Mouse (Mus musculus) neural tube, embryonic 10.5 days (tissue): ENCODE measurements around the gene Myoz2.

ENCODE experiments used
- DNase-seq: peaks from one replicate; pipeline ENCODE4 v3.0.0-alpha.2; 2017; ENCODE audit warnings: low spot score; ENCODE audit errors: extremely low spot score

Gene Myoz2

DNA sequence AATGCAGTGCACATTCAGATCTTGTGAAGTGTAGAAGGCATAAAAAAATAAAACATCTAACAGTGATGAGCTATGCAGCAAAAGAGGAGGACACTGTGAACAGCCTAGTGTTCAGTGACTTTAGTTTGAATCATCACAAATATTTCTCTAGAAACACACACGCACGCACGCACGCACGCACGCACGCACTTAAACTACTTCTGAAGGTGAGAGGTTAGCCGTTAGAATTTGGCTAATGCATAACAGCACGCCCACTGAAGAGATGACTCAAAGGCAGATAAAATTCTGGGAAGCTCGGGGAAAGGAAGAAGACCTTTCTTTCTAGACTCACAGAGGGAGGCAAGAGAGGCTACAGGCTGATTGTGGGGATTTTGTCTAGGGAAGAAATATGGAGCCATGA is 27.4 kb downstream of the Myoz2 start:
- no peak for DNase-seq

DNA sequence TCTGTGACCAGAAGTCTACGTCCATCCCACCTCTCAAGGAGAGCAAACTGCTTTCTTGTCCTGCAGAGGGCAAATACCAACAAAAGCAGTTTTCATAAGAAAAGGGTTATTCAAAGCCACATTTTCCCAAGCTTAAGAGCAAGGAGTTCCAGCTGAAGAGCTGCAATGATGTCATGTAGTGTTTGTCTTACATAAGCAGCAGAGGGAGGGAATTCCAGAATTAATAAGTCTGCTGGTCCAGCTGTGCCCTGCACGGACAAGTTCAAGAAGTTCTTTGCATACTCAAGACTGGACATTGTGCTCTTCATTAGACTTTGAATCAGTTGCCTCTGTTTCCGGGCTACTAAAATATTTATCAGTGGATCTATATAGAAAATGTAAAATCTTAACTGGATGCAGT is 33.8 kb downstream of the Myoz2 start:
- DNase-seq = no peak

DNA sequence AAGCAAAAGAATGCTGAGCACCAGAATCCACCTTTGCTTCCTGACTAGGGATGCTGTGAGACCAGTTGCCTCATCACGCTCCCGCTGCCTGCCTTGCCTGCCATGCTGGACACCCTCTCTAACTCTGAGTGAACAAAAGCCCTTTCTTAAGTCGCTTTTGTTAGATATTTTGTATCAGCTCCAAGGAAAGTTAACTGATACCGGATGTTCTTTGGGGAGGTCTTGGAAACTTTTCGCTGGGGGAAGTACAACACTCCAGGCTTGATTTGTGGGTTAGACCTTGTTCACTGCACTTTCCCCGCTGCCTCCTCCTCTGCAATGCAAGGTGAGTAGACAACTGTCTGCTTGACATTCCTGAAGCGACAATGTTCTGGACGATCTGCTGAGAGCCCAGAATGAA is 36.3 kb downstream of the Myoz2 start:
- DNase-seq = no peak

DNA sequence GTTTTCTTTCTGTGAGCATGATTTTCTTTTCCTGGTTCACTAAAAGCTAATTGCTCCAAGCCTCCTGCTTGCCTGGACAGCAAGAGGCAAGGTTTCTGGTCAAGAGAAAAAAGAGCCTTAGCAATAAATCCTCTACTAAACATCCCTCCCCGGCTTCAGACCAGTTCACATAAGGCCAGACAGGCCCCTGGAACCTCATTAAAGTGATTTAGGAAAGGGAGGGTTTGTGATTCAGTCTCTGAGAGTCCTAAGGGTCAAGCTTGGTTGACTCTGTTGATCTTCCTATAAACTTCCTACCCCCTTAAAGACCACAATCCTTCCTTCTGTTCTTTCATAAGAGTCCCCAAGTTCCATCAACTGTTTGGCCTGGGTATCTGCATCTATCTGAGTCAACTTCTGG is 37.8 kb downstream of the Myoz2 start:
- no peak for DNase-seq

DNA sequence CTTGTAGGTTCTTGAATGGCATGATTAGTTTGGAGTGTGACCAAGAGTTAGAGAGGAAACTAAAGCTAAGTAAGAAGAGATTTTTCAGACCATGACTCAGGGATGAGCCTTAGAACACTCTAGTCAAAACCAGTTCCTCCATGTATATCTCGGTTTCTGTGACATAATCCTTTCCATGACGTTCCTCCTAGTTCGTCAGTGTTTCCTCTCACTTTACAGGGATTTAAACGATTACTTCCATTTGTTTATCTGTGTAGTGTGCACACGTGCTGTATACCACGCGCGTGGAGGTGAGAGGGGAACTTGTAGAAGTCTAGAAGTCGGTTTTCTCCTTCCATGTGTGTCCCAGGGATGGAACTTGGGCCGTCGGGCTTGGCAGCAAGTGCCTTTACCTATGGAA is 47.9 kb downstream of the Myoz2 start:
- no peak for DNase-seq

DNA sequence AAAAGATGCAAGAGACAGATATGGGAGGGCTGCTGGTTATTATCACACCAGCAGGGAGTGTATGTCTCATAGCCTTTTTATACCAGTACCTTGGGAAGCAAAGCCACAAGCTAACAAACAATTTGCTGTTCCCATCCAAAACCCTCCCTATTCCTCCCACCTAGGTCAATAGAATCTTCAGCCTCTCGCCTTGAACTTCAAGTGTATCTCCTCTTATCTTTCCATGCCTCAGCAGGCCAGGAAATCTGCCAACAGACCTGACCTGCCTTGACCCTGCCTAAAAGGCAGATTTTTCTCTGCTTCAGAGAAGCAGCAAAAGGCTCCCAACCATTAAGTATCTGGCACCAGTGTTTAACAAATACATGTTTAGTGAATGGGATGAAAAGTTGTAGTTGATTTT is 48.4 kb downstream of the Myoz2 start:
- no peak for DNase-seq

DNA sequence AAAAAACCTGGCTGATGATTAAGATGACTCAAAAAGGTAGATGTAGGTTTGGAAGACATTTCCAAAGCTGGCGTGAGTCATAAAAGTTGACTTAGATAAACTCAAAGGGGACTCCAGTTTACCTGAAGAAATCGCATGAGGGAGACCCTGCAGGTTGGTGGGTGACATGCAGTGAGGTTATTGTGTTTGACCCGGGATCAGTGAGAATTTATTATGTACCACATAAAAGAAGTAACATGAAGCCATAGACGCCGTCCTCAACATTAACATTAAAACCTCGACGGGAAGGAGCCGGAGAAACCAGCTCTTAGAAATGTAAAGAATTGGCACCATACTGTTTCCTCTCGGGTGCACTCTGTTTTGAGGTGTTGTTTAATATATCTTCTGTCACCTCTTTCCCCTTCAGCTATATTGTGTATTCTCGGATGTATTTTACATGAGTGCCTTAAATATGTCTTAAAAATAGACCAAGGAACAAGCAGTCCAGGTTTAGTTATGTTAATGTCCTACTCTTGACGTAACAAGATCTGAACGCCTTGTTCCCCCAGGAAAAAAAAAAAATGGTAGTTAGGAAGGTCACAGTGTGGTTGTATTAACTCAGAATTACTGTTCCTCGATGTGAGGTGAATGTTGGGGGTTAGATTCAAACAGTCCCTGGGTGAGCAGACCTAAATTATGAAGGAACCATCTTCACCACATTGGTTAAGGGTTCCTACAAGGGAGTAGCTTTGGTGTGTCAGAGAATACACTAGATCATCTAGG is 49.5 kb downstream of the Myoz2 start:
- peak; percentile 29 for DNase-seq

DNA sequence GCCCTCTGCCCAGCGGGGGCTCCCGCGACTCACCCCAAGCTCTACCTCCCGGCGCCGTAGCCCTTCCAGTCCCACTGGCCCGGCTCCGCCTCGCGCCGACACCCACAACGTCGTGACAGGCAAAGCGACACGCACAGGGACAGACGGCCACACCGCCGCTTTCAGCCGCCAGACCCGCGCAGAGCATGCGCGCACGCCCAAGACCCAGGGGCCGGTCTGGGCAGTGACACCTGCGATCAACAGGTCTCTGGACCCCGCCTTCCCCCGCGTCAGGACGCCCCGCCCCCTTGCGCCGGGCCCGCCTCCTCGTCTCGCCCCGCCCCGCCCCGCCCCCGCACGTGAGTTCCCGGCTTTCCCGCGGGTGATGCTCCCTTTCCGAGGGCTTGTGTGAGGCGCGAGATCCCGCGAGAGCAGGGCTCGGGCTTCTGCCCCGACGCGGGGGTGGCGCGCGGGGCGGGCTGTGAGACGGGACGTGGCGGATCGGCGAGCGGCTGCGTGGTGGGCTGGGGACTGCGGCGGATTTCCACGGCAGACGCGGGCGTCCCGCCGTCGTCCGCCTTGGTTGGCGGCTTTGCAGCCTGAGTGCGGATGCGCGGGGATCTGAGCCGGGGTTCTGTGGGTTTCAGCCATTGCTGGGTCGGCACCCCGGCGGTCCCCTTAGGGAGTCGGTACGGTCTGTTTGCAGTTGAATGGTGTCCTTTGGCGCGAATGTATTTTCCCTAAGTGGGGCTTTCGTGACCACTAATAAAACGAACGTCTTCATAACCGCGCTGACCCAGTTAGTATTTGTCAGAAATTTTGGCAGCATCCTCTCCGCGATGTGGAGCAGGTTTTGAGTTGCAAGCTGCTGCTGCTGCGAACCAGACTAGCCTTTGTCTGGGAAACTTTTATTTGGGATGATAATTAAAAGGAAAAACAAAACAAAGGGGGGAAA is 50.3 kb downstream of the Myoz2 start, which contains the start of gene Usp53:
TSS of gene Usp53 (minus strand) at position 262 of the 934 bp plus-strand sequence.
- peak; percentile 97 for DNase-seq

DNA sequence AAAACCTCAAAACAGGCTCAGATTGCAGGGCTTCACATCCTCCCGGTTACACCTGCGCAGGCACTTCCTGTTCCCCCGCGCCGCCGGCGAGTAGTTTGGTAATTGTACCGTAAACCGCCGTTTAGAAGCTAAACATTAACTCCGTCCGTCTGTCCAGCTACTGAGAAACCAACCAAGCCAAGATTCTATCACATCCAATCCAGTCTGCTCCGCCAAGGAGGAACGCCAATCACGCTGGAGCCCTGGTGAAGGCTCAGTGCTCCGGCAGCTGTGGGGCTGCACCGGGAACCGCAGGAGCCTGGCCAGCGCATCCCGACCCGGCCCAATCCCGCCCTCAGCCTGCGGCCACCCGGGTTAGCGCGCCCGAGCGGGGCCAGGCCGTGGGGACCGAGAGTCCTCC is 51.0 kb downstream of the Myoz2 start:
- DNase-seq = no peak

DNA sequence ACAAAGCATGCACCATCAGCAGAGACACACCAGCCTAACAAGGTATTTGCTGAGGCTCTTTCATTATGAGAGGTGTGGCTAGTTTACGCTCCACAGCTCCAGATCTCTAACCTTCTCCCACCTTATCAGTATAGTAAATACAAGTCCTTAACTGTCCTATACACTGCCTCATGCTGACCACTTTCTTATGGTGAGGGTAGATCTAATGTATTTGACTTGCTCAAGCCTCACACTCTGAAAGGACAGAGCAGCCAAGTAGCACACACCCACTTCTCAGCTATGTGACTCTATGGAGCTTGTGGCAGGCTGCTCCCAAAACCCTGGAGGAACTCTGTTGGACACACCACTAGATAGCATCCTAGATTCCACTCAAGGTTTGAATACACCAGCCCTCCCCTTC is 58.9 kb downstream of the Myoz2 start:
- DNase-seq = no peak

DNA sequence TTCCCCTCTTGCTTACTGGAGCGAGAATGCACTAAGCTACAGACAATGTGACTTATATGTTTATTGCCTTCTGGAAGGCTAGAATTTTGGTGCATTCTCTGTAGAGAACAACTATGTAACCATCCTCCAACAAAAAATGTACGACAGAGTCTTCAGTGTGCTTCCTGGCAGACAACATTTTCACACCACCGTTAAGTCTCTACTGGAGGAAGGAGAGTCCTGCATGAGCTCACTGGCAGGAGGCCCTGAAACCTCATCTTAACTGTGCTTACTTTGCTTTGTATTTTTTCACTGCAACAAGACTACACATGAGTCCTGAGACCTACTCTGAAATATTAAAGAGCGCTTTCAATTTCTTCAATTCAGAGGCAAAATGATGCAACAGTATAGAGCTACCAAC is 59.5 kb downstream of the Myoz2 start:
- DNase-seq = no peak

DNA sequence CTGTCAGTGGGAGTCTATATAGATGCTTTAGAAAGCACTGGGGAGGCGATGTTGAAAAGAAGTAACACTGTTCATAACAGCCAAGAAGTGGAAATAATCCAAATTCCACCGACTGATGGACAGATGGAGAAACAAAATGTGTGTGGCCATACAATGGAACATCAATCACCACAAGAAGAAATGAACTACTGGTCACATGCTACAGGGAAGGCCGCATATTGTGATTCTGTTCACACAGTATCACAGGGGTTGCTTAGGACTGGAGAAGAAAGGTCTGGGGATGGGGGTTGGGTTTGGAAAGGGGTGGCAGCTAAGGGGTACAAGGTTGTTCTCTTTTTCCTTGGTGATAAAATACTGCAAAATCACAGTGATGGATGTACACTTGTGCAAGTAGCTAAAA is 60.0 kb downstream of the Myoz2 start:
- DNase-seq = no peak

DNA sequence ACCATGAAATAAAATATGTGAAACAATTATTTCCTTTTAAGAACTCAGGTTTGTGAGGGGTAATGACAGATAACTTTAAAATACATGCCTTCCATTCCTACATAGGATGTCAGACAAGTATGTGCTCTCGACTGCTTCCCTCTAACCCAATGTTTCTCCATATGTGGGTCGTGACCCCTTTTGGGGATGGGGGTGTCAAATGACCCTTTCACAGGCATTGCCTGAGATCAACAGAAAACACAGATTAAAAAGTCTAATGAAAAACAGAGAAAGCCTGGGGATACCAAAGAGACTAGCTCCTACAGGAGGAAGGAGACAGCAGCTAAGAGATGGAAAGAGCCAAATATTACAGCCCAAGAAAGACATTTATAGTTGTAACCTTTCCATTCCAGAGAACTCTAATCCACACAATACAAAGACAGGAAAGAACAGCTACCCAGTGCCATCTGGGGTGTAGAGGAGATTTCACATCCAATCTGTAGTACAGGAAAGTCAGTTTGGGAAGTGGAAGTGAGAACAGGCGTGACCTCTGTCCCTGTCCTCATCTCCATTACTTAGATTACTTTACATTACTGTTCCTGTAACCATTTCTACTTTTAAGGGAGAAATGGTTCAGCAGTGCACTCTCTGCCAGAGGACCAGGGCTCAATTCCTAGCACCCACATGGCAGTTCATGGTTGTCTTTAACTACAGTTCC is 62.5 kb downstream of the Myoz2 start:
- no peak for DNase-seq

DNA sequence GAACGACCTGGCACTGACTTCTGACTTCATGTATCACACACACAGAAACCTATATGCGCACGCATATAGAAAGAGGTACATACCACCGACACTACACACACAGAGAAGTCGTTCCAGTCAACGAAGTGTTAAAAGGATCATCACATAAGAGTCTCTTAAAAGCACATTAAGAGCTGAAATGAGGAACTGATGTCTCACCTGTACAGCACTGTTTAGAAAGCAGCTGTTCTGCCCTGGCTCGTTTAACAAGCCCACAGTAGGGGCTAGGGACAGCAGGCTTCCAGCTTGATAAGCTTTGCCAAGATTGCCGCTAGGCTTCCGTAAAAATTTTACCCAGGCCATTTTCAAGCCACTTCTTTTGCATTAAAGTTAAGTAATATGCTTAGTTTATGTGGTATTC is 66.4 kb downstream of the Myoz2 start:
- DNase-seq = no peak

DNA sequence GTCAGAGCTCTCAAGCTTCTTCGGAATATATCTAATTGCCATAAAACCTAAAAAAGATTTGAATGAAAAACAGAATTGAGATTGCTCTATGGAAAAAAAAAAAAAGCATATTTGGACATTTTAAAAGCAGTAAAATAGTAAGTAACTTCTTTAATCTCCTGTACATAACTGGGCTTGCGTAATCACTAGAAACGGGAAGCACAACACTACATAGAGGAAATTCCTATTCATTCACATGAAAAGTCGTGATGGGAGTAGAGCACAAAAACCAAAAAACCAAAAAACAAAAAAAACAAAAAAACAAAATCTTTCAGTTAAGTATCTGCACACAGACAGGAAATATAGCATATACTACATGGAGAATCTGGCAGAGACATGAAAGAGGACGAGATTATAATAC is 70.5 kb downstream of the Myoz2 start:
- DNase-seq = no peak
